Comparison of ENCODE assay signal across 10 mouse cellular contexts in genomic region chr1:136232986-136233790, GRCm38 (mm10). TPM values are rescaled to one million over a fixed set of nuclear protein-coding genes. Genes with fewer than 3 reads are reported as not detected.
DNase-seq lines count a peak whose midpoint lies in the region; ATAC-seq and TF ChIP-seq lines count a peak whose summit lies in the region.
"Had no signal": no experiment of that assay in that cellular context is flagged by ENCODE, and none has a peak within 500 bp of the region (broad histone marks: within the 10 kb centered on the region; RNA-seq: fewer than 3 reads in every experiment).

No protein-coding gene starts in this region.

- no peak overlapping the region for H3K9ac ChIP-seq in heart, postnatal 0 days (replicated peaks; ENCODE audit: low read depth, low read length)
- H3K9ac ChIP-seq in hindbrain, embryonic 16.5 days (ENCODE audit: low read depth, low read length), result peak overlapping the region; percentile 71

- H3K4me3 ChIP-seq in heart, postnatal 0 days (ENCODE audit: low read depth, low read length), result peak overlapping the region; percentile 54
- H3K4me3 ChIP-seq in hindbrain, embryonic 16.5 days (ENCODE audit: low read length), result peak overlapping the region; percentile 61

- TF ChIP-seq CTCF in heart, postnatal 0 days (IDR thresholded peaks at IDR 0.05; ENCODE audit: low read depth), result no peak

- peaks cover 62% of the 10 kb centered on the region for H3K27me3 ChIP-seq in heart, postnatal 0 days (ENCODE audit: control insufficient read depth, insufficient read depth, low read length)
- no peaks in the 10 kb centered on the region for H3K27me3 ChIP-seq in hindbrain, embryonic 16.5 days (replicated peaks; ENCODE audit: control insufficient read depth, insufficient read depth, low read length)
- H3K27me3 ChIP-seq: Patski had no signal

- TF ChIP-seq EP300 in heart, postnatal 0 days (IDR thresholded peaks at IDR 0.05; ENCODE audit: low read depth), result no peak

- no peak overlapping the region for H3K27ac ChIP-seq in heart, postnatal 0 days (ENCODE audit: low read depth)
- H3K27ac ChIP-seq in hindbrain, embryonic 16.5 days (ENCODE audit: low read depth, low read length), result no peak overlapping the region

- no peak for ATAC-seq in heart, postnatal 0 days (ENCODE audit: insufficient read depth, low read depth)
- no peak for ATAC-seq in hindbrain, embryonic 16.5 days

- intact Hi-C loops in heart, postnatal 10 days (cut with DNase I), result no loop called here

- H3K9me3 ChIP-seq in heart, postnatal 0 days (replicated peaks; ENCODE audit: control insufficient read depth, low read length), result no peaks in the 10 kb centered on the region
- H3K9me3 ChIP-seq in hindbrain, embryonic 16.5 days (ENCODE audit: control insufficient read depth, low read length), result no peaks in the 10 kb centered on the region

- no peak for DNase-seq in heart, postnatal 0 days (ENCODE audit: low spot score)
- DNase-seq in heart, postnatal 10 days, result no peak
- peak; percentile 46 for DNase-seq in ZHBTc4 (ENCODE audit: low read depth, low spot score)
- DNase-seq in neural tube, embryonic 10.5 days (ENCODE audit: extremely low spot score, low spot score), result peak; percentile 74
- DNase-seq in layer of hippocampus, adult 9-11 months, result no peak
- no peak for DNase-seq in layer of hippocampus, postnatal 14 days (ENCODE audit: low spot score in 2 of 2)
- no peak for DNase-seq in cerebellum, adult 11-12 months

- H3K4me1 ChIP-seq in heart, postnatal 0 days (ENCODE audit: control insufficient read depth, insufficient read depth), result peaks cover 13% of the 10 kb centered on the region
- peaks cover 29% of the 10 kb centered on the region for H3K4me1 ChIP-seq in hindbrain, embryonic 16.5 days (ENCODE audit: control insufficient read depth, insufficient read depth, low read depth, low read length)

- no peaks in the 10 kb centered on the region for H3K36me3 ChIP-seq in heart, postnatal 0 days (replicated peaks; ENCODE audit: control insufficient read depth, insufficient read depth, low read length)
- H3K36me3 ChIP-seq in hindbrain, embryonic 16.5 days (ENCODE audit: control insufficient read depth, insufficient read depth, low read length), result no peaks in the 10 kb centered on the region

- peak overlapping the region; percentile 83 for H3K4me2 ChIP-seq in heart, postnatal 0 days (ENCODE audit: low read depth, low read length)
- H3K4me2 ChIP-seq in hindbrain, embryonic 16.5 days (ENCODE audit: low read length), result peak overlapping the region; percentile 90

- WGBS in heart, postnatal 0 days, result 7% methylated on average over 23 of the region's 23 CpGs
- under 1% methylated on average over 23 of the region's 23 CpGs for WGBS in hindbrain, embryonic 16.5 days

RNA-seq across cellular contexts. Expression of gene Inava, which starts 0.9 kb away (rescaled TPM):
- 0.42 and 0.70 TPM in 2 replicates for total RNA-seq in heart, postnatal 0 days (2014; rRNA removed; ENCODE audit: low replicate concordance)
- polyA plus RNA-seq in heart, postnatal 0 days (2015; fragmentation: Nextera tagmentation; extraction: Ambion mirVana), result 0.21 TPM in 1 of 2 replicates, not detected in the other
- total RNA-seq in heart, postnatal 10 days (2021), result under 1 TPM in 1 of 2 experiments, not detected in 1; 0.14 TPM
- 2.6 TPM in 2 replicates for polyA plus RNA-seq in hindbrain, embryonic 16.5 days (2015; fragmentation: Nextera tagmentation; extraction: Ambion mirVana)
- 1 to 10 TPM; 7.8 to 8.2 TPM for total RNA-seq in layer of hippocampus, postnatal 14 days (2021)
- total RNA-seq: liver, adult 2 months had no signal

RNA-seq across cellular contexts. Expression of gene Mroh3, which starts 20.6 kb away (rescaled TPM):
- not detected in 2 replicates for total RNA-seq in heart, postnatal 0 days (2014; rRNA removed; ENCODE audit: low replicate concordance)
- not detected in 2 replicates for polyA plus RNA-seq in heart, postnatal 0 days (2015; fragmentation: Nextera tagmentation; extraction: Ambion mirVana)
- not detected for total RNA-seq in heart, postnatal 10 days (2021)
- not detected in 2 replicates for polyA plus RNA-seq in hindbrain, embryonic 16.5 days (2015; fragmentation: Nextera tagmentation; extraction: Ambion mirVana)
- 1 to 10 TPM; 3.6 to 5.0 TPM for total RNA-seq in layer of hippocampus, postnatal 14 days (2021)
- total RNA-seq: liver, adult 2 months had no signal
- polyA plus RNA-seq: liver, adult 2 months had no signal

RNA-seq across cellular contexts. Expression of gene Gpr25, which starts 27.5 kb away (rescaled TPM):
- total RNA-seq in heart, postnatal 0 days (2014; rRNA removed; ENCODE audit: low replicate concordance), result not detected in 2 replicates
- not detected in 2 replicates for polyA plus RNA-seq in heart, postnatal 0 days (2015; fragmentation: Nextera tagmentation; extraction: Ambion mirVana)
- total RNA-seq in heart, postnatal 10 days (2021), result not detected
- polyA plus RNA-seq in hindbrain, embryonic 16.5 days (2015; fragmentation: Nextera tagmentation; extraction: Ambion mirVana), result 1.4 TPM in 2 replicates
- total RNA-seq in layer of hippocampus, postnatal 14 days (2021), result 1 to 10 TPM; 8.0 to 9.1 TPM
- total RNA-seq: liver, adult 2 months had no signal
- polyA plus RNA-seq: Patski had no signal

Comparison
In these comparisons a context has a peak if more than half of its experiments do, and no peak if none do; other contexts are left out.
1. DNase-seq: peak in ZHBTc4 (single experiment) and neural tube, embryonic 10.5 days (single experiment); none in heart, postnatal 0 days (single experiment), heart, postnatal 10 days (0 of 2), layer of hippocampus, adult 9-11 months (single experiment), layer of hippocampus, postnatal 14 days (0 of 2) and cerebellum, adult 11-12 months (single experiment).